Mouse (Mus musculus): ENCODE measurements around the gene 4930470P17Rik.

DNA sequence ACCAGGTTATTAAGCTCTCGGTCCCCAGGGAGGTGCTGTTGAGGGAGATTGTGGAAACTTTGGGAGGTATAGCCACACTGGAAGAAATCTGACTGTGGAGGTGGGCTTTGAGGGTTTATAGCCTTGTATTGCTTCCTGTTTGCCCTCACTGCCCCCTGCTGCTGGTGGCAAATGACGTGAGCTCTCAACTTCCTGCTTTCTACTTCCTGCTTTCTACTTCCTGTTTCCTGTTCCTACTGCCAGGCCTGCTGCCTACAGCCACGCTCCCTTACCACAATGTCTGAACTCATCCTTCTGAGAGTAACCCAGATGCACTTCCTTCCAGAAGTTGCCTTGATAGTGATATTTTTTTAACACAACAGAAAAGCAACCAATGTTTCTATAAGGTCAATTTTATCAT is 24.3 kb downstream of the 4930470P17Rik start:
- TF ChIP-seq CTCF (IDR thresholded peaks at IDR 0.05; ENCODE audit: control insufficient read depth, insufficient read depth, insufficient read length) (no peak), CEBPB (IDR thresholded peaks at IDR 0.05; ENCODE audit: low read depth) (no peak), MAX (IDR thresholded peaks at IDR 0.05) (no peak), USF1 (IDR thresholded peaks at IDR 0.05; ENCODE audit: low read depth) (no peak), MYOG (IDR thresholded peaks at IDR 0.05; ENCODE audit: control insufficient read depth, extremely low read depth, insufficient read length) (no peak), MYOD1 (IDR thresholded peaks at IDR 0.05; ENCODE audit: control insufficient read depth, insufficient read length, low read depth) (no peak), FOSL1 (IDR thresholded peaks at IDR 0.05; ENCODE audit: insufficient read depth, low read length, poor library complexity, severe bottlenecking) (no peak)
